Mouse (Mus musculus) layer of hippocampus, postnatal 10 days (tissue): ENCODE measurements around the gene Krt2. TPM values are rescaled to one million over a fixed set of nuclear protein-coding genes. Genes with fewer than 3 reads are reported as not detected.

Source experiments
- DNase-seq, 2 experiments: peaks; one replicate each; pipeline ENCODE4 v3.0.0; 2021; ENCODE audit warnings: low spot score in 2 of 2
- total RNA-seq, 2 experiments: library from RNA; stranded (reverse); gene quantifications; 2 replicates each; pipeline ENCODE4 v1.2.3; 2021

The Krt2 gene
- total RNA-seq, 2 experiments from 2014 or later = 2.0 to 2.1 TPM

DNA sequence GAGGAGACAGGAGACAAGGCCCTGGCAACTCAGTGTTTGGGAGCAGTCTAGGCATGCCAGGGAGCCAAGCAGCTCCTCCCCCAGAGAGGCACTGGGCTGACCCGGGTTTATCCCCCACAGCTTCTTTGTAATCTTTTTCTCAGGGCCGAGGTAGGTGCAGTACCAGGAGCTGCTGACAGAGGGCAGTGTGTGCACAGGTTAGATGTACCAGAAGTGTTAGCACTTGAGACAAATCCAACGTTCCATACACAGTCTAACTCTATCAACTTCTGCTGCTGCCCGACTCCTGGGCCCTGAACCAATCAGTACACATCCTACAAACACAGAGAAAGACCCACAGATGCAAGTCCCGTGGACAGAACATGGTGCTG is 45.3 kb downstream of the Krt2 start:
- DNase-seq = peak; percentile 96 to 97

DNA sequence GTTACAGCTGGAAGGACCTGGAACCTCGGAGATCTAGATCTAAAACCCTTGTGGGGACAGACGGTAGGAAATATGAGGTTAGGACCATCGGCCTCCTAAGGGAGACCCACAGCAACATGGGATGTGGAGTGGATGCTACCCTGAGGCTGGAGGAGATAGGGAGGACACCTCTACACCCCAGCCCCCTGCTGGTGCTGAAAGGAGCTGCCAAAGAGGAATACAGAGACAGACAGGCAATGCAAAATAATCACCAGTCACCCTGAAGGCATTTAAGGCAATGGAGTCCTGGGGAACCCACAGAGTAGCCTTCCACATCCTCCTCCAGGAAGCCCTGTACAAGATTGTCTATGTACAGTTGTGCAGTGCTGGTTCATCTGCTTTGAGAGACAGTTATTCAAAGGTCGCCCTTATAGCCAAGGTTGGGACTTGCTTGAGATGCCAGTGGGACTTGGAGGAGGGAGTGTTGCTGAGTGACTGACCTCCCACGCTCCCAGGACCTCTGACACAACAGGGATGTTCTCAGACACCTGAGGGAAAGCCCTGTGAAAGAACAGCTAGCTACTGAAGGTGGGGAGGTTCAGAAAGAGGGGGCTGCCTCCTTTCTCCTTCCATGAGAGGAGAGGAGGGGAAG is 45.8 kb downstream of the Krt2 start:
- peak; percentile 28 to 40 for DNase-seq

- DNase-seq = no peak
Measured at GRCm38 (mm10) chr15:101770226-101770625, 47.7 kb downstream of the Krt2 start.

Other genes starting within 250 kb of the Krt2 start
- gene Krt75, start 244.3 kb downstream of the Krt2 start, total RNA-seq = under 1 TPM in 1 of 2 experiments, not detected in 1; 0.13 TPM
- gene Gm5414, start 190.0 kb downstream of the Krt2 start, total RNA-seq = not detected
- not detected for gene Gm5478, start 170.8 kb downstream of the Krt2 start, total RNA-seq
- not detected for gene Krt6b, start 137.9 kb downstream of the Krt2 start, total RNA-seq
- gene Krt6a, start 123.9 kb downstream of the Krt2 start, total RNA-seq = not detected
- not detected for gene Krt5, start 105.3 kb downstream of the Krt2 start, total RNA-seq
- not detected for gene Krt71, start 75.1 kb downstream of the Krt2 start, total RNA-seq
- not detected for gene Krt72, start 31.7 kb downstream of the Krt2 start, total RNA-seq
- 1 to 10 TPM; 2.7 to 4.4 TPM for gene Krt73, start 15.8 kb downstream of the Krt2 start, total RNA-seq
- 1 to 10 TPM; 5.4 to 6.9 TPM for gene Krt1, start 32.6 kb upstream of the Krt2 start, total RNA-seq
- gene Krt77, start 51.5 kb upstream of the Krt2 start, total RNA-seq = 10 to 100 TPM in 1 of 2 experiments, 1 to 10 TPM in 1; 9.5 to 10.4 TPM
- not detected for gene Krt76, start 74.8 kb upstream of the Krt2 start, total RNA-seq
- gene Krt4, start 106.6 kb upstream of the Krt2 start, total RNA-seq = not detected
- gene Krt79, start 122.2 kb upstream of the Krt2 start, total RNA-seq = under 1 TPM; 0.34 to 0.51 TPM
- not detected for gene Krt78, start 136.1 kb upstream of the Krt2 start, total RNA-seq
- under 1 TPM in 1 of 2 experiments, not detected in 1; 0.71 TPM for gene Krt8, start 186.3 kb upstream of the Krt2 start, total RNA-seq
- gene Krt18, start 210.0 kb upstream of the Krt2 start, total RNA-seq = 1 to 10 TPM in 1 of 2 experiments, under 1 TPM in 1; 0.85 to 1.6 TPM